Mouse (Mus musculus) embryonic facial prominence, embryonic 14.5 days (tissue): ENCODE data around the gene Zcchc24. TPM values are rescaled to one million over a fixed set of nuclear protein-coding genes. Genes with fewer than 3 reads are reported as not detected.

Experiments
- ATAC-seq: fragments of 200-750 bp; cut with Nextera tagmentation; 2 replicates; pipeline ENCODE4 v1.8.0; 2017; ENCODE audit warnings: low read depth, moderate number of reproducible peaks, moderate TSS enrichment
- DNase-seq: peaks from one replicate; pipeline ENCODE4 v3.0.0-alpha.2; 2015; ENCODE audit warnings: low spot score
- H3K27ac ChIP-seq: fragments of 300-500 bp; sonication (generic); replicated peaks from 2 replicates; pipeline ENCODE4 v1.5.1; 2014; ENCODE audit warnings: low read depth, mild to moderate bottlenecking, low read length, moderate library complexity
- H3K27me3 ChIP-seq: fragments of 300-500 bp; sonication (generic); replicated peaks from 2 replicates; pipeline ENCODE4 v1.6.1; 2014; ENCODE audit warnings: low read length; ENCODE audit not compliant: control insufficient read depth, insufficient read depth
- H3K36me3 ChIP-seq: fragments of 300-500 bp; sonication (generic); 2 replicates; pipeline ENCODE4 v1.6.1; 2014; ENCODE audit warnings: low read length, mixed read lengths; ENCODE audit not compliant: control insufficient read depth, insufficient read depth
- H3K4me1 ChIP-seq: fragments of 300-500 bp; sonication (generic); 2 replicates; pipeline ENCODE4 v1.6.1; 2014; ENCODE audit warnings: antibody characterized with exemption, low read length; ENCODE audit not compliant: control insufficient read depth, insufficient read depth
- H3K4me2 ChIP-seq: fragments of 300-500 bp; sonication (generic); 2 replicates; pipeline ENCODE4 v1.6.1; 2014; ENCODE audit warnings: low read depth, mild to moderate bottlenecking, low read length, moderate library complexity, mixed read lengths
- H3K4me3 ChIP-seq: fragments of 300-500 bp; sonication (generic); 2 replicates; pipeline ENCODE4 v1.5.1; 2014; ENCODE audit warnings: low read depth, mild to moderate bottlenecking, low read length
- H3K9ac ChIP-seq: fragments of 300-500 bp; sonication (generic); 2 replicates; pipeline ENCODE4 v1.6.1; 2014; ENCODE audit warnings: low read depth, mild to moderate bottlenecking, low read length, moderate library complexity, mixed read lengths
- H3K9me3 ChIP-seq: fragments of 300-500 bp; sonication (generic); 2 replicates; pipeline ENCODE4 v1.6.1; 2016; ENCODE audit warnings: low read length; ENCODE audit not compliant: control insufficient read depth
- WGBS: fragments of 180-500 bp; shearing (Covaris S2); extraction: QIAGEN DNeasy Blood & Tissue Kit; methylation state at CpG from one replicate; pipeline ENCODE4 v1.1.7; 2014; 5-methylcytosine and 5-hydroxymethylcytosine counted together
- polyA plus RNA-seq: library from polyadenylated mRNA; unstranded; fragments of >200 nt; fragmentation: Nextera tagmentation; extraction: Ambion mirVana; gene quantifications from 2 replicates; pipeline ENCODE4 v1.2.1, GENCODE M21; 2014

Zcchc24 gene
- polyA plus RNA-seq, 1 experiment from 2014 or later = 45.6 TPM

GRCm38 (mm10) chr14:25696356-25696755 is 72.5 kb downstream of the Zcchc24 start:
- no peaks in the 10 kb centered on the region for H3K27me3 ChIP-seq
- H3K27ac ChIP-seq = no peak overlapping the region
- H3K36me3 ChIP-seq = peaks cover 44% of the 10 kb centered on the region
- peaks cover 18% of the 10 kb centered on the region for H3K4me1 ChIP-seq
- WGBS = 68% methylated on average over 2 of the region's 2 CpGs
- no peak overlapping the region for H3K4me2 ChIP-seq
- no peak overlapping the region for H3K4me3 ChIP-seq
- no peaks in the 10 kb centered on the region for H3K9me3 ChIP-seq
- ATAC-seq = no peak
- no peak overlapping the region for H3K9ac ChIP-seq
- DNase-seq = no peak

GRCm38 (mm10) chr14:25695059-25695458 is 73.8 kb downstream of the Zcchc24 start:
- peaks cover 18% of the 10 kb centered on the region for H3K4me1 ChIP-seq
- no peak for DNase-seq
- peak overlapping the region; percentile 87 for H3K4me3 ChIP-seq
- peak overlapping the region; percentile 74 for H3K9ac ChIP-seq
- ATAC-seq = no peak
- H3K27me3 ChIP-seq = no peaks in the 10 kb centered on the region
- H3K9me3 ChIP-seq = no peaks in the 10 kb centered on the region
- 52% methylated on average over 6 of the region's 6 CpGs for WGBS
- no peak overlapping the region for H3K27ac ChIP-seq
- peaks cover 39% of the 10 kb centered on the region for H3K36me3 ChIP-seq
- peak overlapping the region; percentile 95 for H3K4me2 ChIP-seq

GRCm38 (mm10) chr14:25694569-25694897 is 74.3 kb downstream of the Zcchc24 start:
- H3K27ac ChIP-seq = no peak overlapping the region
- H3K36me3 ChIP-seq = peaks cover 34% of the 10 kb centered on the region
- H3K9ac ChIP-seq = peak overlapping the region; percentile 74
- DNase-seq = no peak
- peak; percentile 15; the same call in 1 of the 2 replicates for ATAC-seq
- 1% methylated on average over 10 of the region's 10 CpGs for WGBS
- peak overlapping the region; percentile 87 for H3K4me3 ChIP-seq
- peaks cover 18% of the 10 kb centered on the region for H3K4me1 ChIP-seq
- H3K9me3 ChIP-seq = no peaks in the 10 kb centered on the region
- H3K27me3 ChIP-seq = no peaks in the 10 kb centered on the region
- H3K4me2 ChIP-seq = peak overlapping the region; percentile 95

DNA sequence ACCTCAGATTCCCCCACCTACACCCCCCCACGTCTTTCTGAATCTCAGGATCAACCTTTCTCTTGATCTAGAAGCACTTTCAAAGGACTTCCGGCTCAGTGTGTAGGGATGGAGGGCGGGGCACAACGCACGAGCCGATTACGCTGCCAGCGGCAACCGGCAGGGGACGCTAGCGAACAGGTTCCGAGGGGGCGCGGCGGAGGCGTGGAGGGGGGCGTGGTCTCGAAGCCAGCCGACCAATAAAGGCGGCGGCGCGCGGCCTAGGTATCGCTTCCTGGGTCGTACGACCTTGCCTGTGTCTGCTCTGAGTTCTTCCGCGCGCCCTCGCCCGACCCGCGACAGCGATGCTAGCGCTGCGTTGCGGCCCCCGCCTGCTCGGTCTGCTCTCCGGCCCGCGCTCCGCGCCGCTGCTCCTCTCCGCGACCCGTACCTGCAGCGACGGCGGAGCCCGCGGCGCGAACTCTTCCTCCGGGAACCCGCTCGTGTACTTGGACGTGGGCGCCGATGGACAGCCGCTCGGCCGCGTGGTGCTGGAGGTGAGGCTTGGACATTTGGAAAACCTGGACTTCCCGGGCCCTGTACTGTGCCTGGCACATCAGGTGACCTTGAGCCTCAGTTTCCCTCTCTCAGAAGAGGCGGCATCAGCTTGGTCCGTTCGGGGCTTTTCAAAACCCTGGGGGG is 74.8 kb downstream of the Zcchc24 start, which contains the start of gene Ppif:
Ppif (plus strand) TSS at position 267 of the 681 bp plus-strand sequence.
- ATAC-seq (peak; percentile 92), DNase-seq (peak; percentile 96)
- Histone ChIP-seq H3K9ac (peak within 1 kb of the TSS; percentile 74), H3K4me1 (peaks cover 18% of the 10 kb centered on the region), H3K27ac (no peak within 1 kb of the TSS; the same call in 1 of the 2 replicates), H3K36me3 (peaks cover 29% of the 10 kb centered on the region), H3K27me3 (no peaks in the 10 kb centered on the region), H3K4me3 (peak within 1 kb of the TSS; percentile 87), H3K9me3 (no peaks in the 10 kb centered on the region), H3K4me2 (peak within 1 kb of the TSS; percentile 95)
- WGBS = under 1% methylated on average over 45 of the region's 70 CpGs

DNA sequence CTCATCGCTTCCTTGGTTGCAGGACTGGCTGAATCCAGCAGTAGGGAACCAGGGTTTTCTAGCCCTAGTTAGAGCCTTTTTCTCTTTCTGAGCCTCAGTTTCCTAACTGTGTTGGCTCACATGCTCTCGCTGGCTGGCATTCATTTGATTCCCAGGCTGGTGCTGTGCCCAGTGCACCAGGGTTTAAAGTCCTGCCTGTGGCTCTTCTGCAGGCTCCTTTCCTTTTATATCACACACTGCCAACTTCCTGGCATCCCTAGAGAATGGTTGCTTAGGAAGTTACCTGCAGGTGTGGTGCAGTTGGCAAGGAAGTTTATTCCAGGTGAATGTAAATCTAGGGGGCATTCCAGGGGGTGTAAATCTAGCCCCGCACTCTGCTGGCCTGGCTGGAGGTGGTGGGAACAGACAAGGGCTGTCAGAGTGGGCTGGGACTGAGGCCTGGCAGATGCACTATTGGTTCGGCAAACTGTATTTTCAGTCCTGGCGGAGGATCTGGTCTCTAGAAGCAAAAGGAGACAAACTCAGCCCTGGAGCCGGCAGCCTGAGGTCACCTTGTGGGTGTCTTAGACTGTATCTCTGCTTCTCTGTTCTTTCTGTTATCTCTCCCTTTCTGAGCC is 75.5 kb downstream of the Zcchc24 start:
- H3K36me3 ChIP-seq = peaks cover 22% of the 10 kb centered on the region
- H3K27ac ChIP-seq = no peak overlapping the region; the same call in 1 of the 2 replicates
- no peaks in the 10 kb centered on the region for H3K9me3 ChIP-seq
- WGBS = 63% methylated on average over 6 of the region's 6 CpGs
- ATAC-seq = peak; percentile 10; the same call in 1 of the 2 replicates
- H3K4me3 ChIP-seq = peak overlapping the region; percentile 87
- peak overlapping the region; percentile 19 for H3K9ac ChIP-seq
- peak overlapping the region; percentile 95 for H3K4me2 ChIP-seq
- no peak for DNase-seq
- H3K4me1 ChIP-seq = peaks cover 18% of the 10 kb centered on the region
- no peaks in the 10 kb centered on the region for H3K27me3 ChIP-seq

- WGBS = 68% methylated on average over 10 of the region's 10 CpGs
- H3K27ac ChIP-seq = no peak overlapping the region
- no peak overlapping the region for H3K4me2 ChIP-seq
- no peak overlapping the region for H3K9ac ChIP-seq
- H3K4me3 ChIP-seq = no peak overlapping the region
- DNase-seq (no peak), ATAC-seq (no peak)
- H3K4me1 ChIP-seq = no peaks in the 10 kb centered on the region
- no peaks in the 10 kb centered on the region for H3K27me3 ChIP-seq
- H3K9me3 ChIP-seq = no peaks in the 10 kb centered on the region
- no peaks in the 10 kb centered on the region for H3K36me3 ChIP-seq
These were observed 81.6 kb downstream of the Zcchc24 start for GRCm38 (mm10) chr14:25686983-25687901.

DNA sequence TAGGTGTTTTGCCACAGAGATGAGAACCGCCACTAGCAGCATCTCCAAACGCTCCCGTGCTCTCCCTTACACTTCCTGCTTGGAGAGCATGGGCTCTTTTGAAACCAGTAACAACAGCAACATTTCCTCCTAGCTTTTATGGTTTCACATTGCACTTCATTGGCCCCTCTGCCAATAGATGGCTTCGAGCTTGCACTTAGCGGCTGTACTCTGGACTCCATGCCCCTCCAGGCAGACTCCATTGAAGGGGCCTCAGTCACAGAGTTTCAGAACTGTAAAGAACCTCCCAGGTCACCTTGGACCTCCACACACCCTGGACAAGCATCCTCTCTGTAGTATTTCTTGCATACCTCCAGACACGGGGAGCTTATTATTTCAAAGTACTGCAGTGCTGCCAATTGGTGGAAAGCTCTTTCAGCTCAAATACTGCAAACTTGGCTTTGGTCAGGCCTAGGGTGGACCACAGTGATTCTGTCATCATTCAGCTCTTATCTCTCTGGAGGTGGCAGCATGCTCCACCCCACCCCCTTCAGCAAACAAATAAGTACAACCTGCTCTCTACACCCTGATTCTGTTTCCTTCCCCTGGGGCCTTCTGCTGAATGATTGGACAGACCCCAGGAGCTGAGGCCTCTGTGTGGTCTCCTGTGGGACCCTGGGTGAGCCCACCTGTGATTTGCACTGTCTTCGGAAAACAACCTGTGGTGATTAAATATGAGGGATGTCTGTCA is 82.5 kb downstream of the Zcchc24 start:
- Histone ChIP-seq H3K9me3 (no peaks in the 10 kb centered on the region), H3K4me2 (no peak overlapping the region), H3K9ac (no peak overlapping the region), H3K27ac (no peak overlapping the region), H3K36me3 (no peaks in the 10 kb centered on the region), H3K27me3 (no peaks in the 10 kb centered on the region), H3K4me3 (no peak overlapping the region), H3K4me1 (no peaks in the 10 kb centered on the region)
- 63% methylated on average over 7 of the region's 7 CpGs for WGBS
- DNase-seq (no peak), ATAC-seq (peak; percentile 55; the same call in 1 of the 2 replicates)

GRCm38 (mm10) chr14:25682020-25682419 is 86.8 kb downstream of the Zcchc24 start:
- no peak for DNase-seq
- Histone ChIP-seq H3K4me3 (no peak overlapping the region), H3K4me1 (no peaks in the 10 kb centered on the region), H3K9ac (no peak overlapping the region), H3K27ac (no peak overlapping the region), H3K9me3 (no peaks in the 10 kb centered on the region), H3K27me3 (no peaks in the 10 kb centered on the region), H3K4me2 (no peak overlapping the region), H3K36me3 (no peaks in the 10 kb centered on the region)
- WGBS = 78% methylated on average over 6 of the region's 6 CpGs
- no peak for ATAC-seq
